ENCODE assay signal across 9 mouse cellular contexts in genomic region chr7:80828146-80828860, GRCm38 (mm10). TPM values are rescaled to one million over a fixed set of nuclear protein-coding genes. Genes with fewer than 3 reads are reported as not detected.
DNase-seq lines count a peak whose midpoint lies in the region; ATAC-seq and TF ChIP-seq lines count a peak whose summit lies in the region.
"Had no signal": no experiment of that assay in that cellular context is flagged by ENCODE, and none has a peak within 500 bp of the region (broad histone marks: within the 10 kb centered on the region; RNA-seq: fewer than 3 reads in every experiment).

No protein-coding gene starts in this region.

- H3K9me3 ChIP-seq in kidney, embryonic 15.5 days (replicated peaks), result no peaks in the 10 kb centered on the region
- H3K9me3 ChIP-seq in G1E (replicated peaks), result no peaks in the 10 kb centered on the region
- H3K9me3 ChIP-seq in heart, embryonic 12.5 days (replicated peaks), result no peaks in the 10 kb centered on the region
- no peaks in the 10 kb centered on the region for H3K9me3 ChIP-seq in midbrain, embryonic 13.5 days
- no peaks in the 10 kb centered on the region for H3K9me3 ChIP-seq in liver, embryonic 12.5 days (replicated peaks)
- H3K9me3 ChIP-seq: limb, embryonic 12.5 days had no signal

- no peak overlapping the region for H3K9ac ChIP-seq in kidney, embryonic 15.5 days
- no peak overlapping the region for H3K9ac ChIP-seq in heart, embryonic 12.5 days
- no peak overlapping the region for H3K9ac ChIP-seq in midbrain, embryonic 13.5 days (replicated peaks)
- H3K9ac ChIP-seq in liver, embryonic 12.5 days, result no peak overlapping the region
- H3K9ac ChIP-seq: limb, embryonic 12.5 days had no signal

- no peak overlapping the region for H3K4me3 ChIP-seq in kidney, adult 2 months (ENCODE audit: insufficient read depth, low read depth, low read length)
- H3K4me3 ChIP-seq in kidney, embryonic 15.5 days (replicated peaks), result no peak overlapping the region
- no peak overlapping the region for H3K4me3 ChIP-seq in G1E (ENCODE audit: low read depth, low read length)
- H3K4me3 ChIP-seq in heart, embryonic 12.5 days, result no peak overlapping the region
- no peak overlapping the region for H3K4me3 ChIP-seq in midbrain, embryonic 13.5 days (replicated peaks)
- no peak overlapping the region for H3K4me3 ChIP-seq in liver, embryonic 12.5 days
- H3K4me3 ChIP-seq: limb, embryonic 12.5 days had no signal

- H3K27ac ChIP-seq in kidney, adult 2 months (ENCODE audit: insufficient read depth, low read depth, low read length), result no peak overlapping the region
- no peak overlapping the region for H3K27ac ChIP-seq in kidney, embryonic 15.5 days
- H3K27ac ChIP-seq in heart, embryonic 12.5 days (ENCODE audit: poor library complexity, severe bottlenecking), result no peak overlapping the region
- no peak overlapping the region for H3K27ac ChIP-seq in midbrain, embryonic 13.5 days
- no peak overlapping the region for H3K27ac ChIP-seq in liver, embryonic 12.5 days
- H3K27ac ChIP-seq: limb, embryonic 12.5 days had no signal

- H3K36me3 ChIP-seq in kidney, adult 2 months (ENCODE audit: control insufficient read depth, insufficient read depth, low read length), result no peaks in the 10 kb centered on the region
- H3K36me3 ChIP-seq in kidney, embryonic 15.5 days, result no peaks in the 10 kb centered on the region
- no peaks in the 10 kb centered on the region for H3K36me3 ChIP-seq in G1E (replicated peaks)
- no peaks in the 10 kb centered on the region for H3K36me3 ChIP-seq in heart, embryonic 12.5 days
- H3K36me3 ChIP-seq in midbrain, embryonic 13.5 days, result no peaks in the 10 kb centered on the region
- no peaks in the 10 kb centered on the region for H3K36me3 ChIP-seq in liver, embryonic 12.5 days
- H3K36me3 ChIP-seq: limb, embryonic 12.5 days had no signal

- H3K4me1 ChIP-seq in kidney, adult 2 months (ENCODE audit: control insufficient read depth, insufficient read depth, low read length), result no peaks in the 10 kb centered on the region
- peaks cover 45% of the 10 kb centered on the region for H3K4me1 ChIP-seq in kidney, embryonic 15.5 days
- peaks cover 38% of the 10 kb centered on the region for H3K4me1 ChIP-seq in G1E (ENCODE audit: insufficient read depth, low read depth, low read length)
- H3K4me1 ChIP-seq in heart, embryonic 12.5 days (replicated peaks), result peaks cover 19% of the 10 kb centered on the region
- 0 out of 2 replicates have a peak, but pooled peaks cover 3% of the 10 kb centered on the region for H3K4me1 ChIP-seq in midbrain, embryonic 13.5 days (replicated peaks)
- peaks cover 23% of the 10 kb centered on the region for H3K4me1 ChIP-seq in liver, embryonic 12.5 days

- DNase-seq in kidney, adult 2 months, result peak; percentile 28
- DNase-seq in G1E (ENCODE audit: low spot score), result peak; percentile 25
- no peak for DNase-seq in ovary, postnatal 36 days (ENCODE audit: low spot score)

- no peak for ATAC-seq in kidney, embryonic 15.5 days (replicated peaks; ENCODE audit: low FRiP score)
- peak; percentile 25; the same call in 1 of the 2 replicates for ATAC-seq in G1E (ENCODE audit: extremely low read depth, insufficient number of reproducible peaks, low FRiP score, poor library complexity, severe bottlenecking)
- peak; percentile 9; the same call in 1 of the 2 replicates for ATAC-seq in heart, embryonic 12.5 days (ENCODE audit: insufficient number of reproducible peaks, low FRiP score)
- ATAC-seq in neutrophil, adult 5-6 weeks (ENCODE audit: extremely low read depth, insufficient number of reproducible peaks, low FRiP score, poor library complexity, severe bottlenecking), result peak; percentile 58
- ATAC-seq in midbrain, embryonic 13.5 days, result no peak
- ATAC-seq in liver, embryonic 12.5 days, result no peak

- H3K4me2 ChIP-seq in kidney, embryonic 15.5 days, result no peak overlapping the region
- no peak overlapping the region for H3K4me2 ChIP-seq in heart, embryonic 12.5 days
- H3K4me2 ChIP-seq in midbrain, embryonic 13.5 days (replicated peaks), result no peak overlapping the region
- H3K4me2 ChIP-seq in liver, embryonic 12.5 days, result no peak overlapping the region
- H3K4me2 ChIP-seq: limb, embryonic 12.5 days had no signal

- no peaks in the 10 kb centered on the region for H3K27me3 ChIP-seq in kidney, adult 2 months (replicated peaks; ENCODE audit: control insufficient read depth, insufficient read depth, low read length)
- no peaks in the 10 kb centered on the region for H3K27me3 ChIP-seq in kidney, embryonic 15.5 days
- peaks cover 4% of the 10 kb centered on the region for H3K27me3 ChIP-seq in G1E (ENCODE audit: insufficient read depth, low read length)
- H3K27me3 ChIP-seq in heart, embryonic 12.5 days (replicated peaks), result no peaks in the 10 kb centered on the region
- H3K27me3 ChIP-seq in midbrain, embryonic 13.5 days, result no peaks in the 10 kb centered on the region
- H3K27me3 ChIP-seq in liver, embryonic 12.5 days (replicated peaks), result no peaks in the 10 kb centered on the region
- H3K27me3 ChIP-seq: limb, embryonic 12.5 days had no signal

- TF ChIP-seq CTCF in kidney, adult 2 months (conservative IDR thresholded peaks at IDR 0.05; ENCODE audit: insufficient read depth, insufficient read length, low read depth, low read length), result no peak
- TF ChIP-seq CTCF in G1E (IDR thresholded peaks at IDR 0.05; ENCODE audit: low read depth, low read length), result no peak

- TF ChIP-seq POLR2A in kidney, adult 2 months (IDR thresholded peaks at IDR 0.05; ENCODE audit: low read depth, low read length), result no peak

- 73% methylated on average over 18 of the region's 18 CpGs for WGBS in kidney, adult 2 months
- WGBS in kidney, embryonic 15.5 days, result 75% methylated on average over 18 of the region's 18 CpGs
- 67% methylated on average over 18 of the region's 18 CpGs for WGBS in heart, embryonic 12.5 days
- WGBS in midbrain, embryonic 13.5 days, result 80% methylated on average over 18 of the region's 18 CpGs
- 61% methylated on average over 18 of the region's 18 CpGs for WGBS in liver, embryonic 12.5 days (ENCODE audit: insufficient replicate concordance)

RNA-seq across cellular contexts. Expression of gene Iqgap1, which starts 2.5 kb away (rescaled TPM):
- polyA plus RNA-seq in kidney, adult 2 months (2012; rRNA removed), result 38.1 and 42.0 TPM in 2 replicates
- polyA plus RNA-seq in kidney, embryonic 15.5 days (2015; fragmentation: Nextera tagmentation; extraction: Ambion mirVana), result 95.2 and 95.3 TPM in 2 replicates
- total RNA-seq in G1E (2014; fragmentation: Nextera tagmentation) (165 and 179 TPM in 2 replicates), G1E (2017) (153 and 174 TPM in 2 replicates)
- 16.3 and 22.0 TPM in 2 replicates for polyA plus RNA-seq in G1E (2012)
- polyA plus RNA-seq in heart, embryonic 12.5 days (2016; fragmentation: Nextera tagmentation; extraction: Ambion mirVana), result 41.3 and 42.0 TPM in 2 replicates
- total RNA-seq in neutrophil, adult 5-6 weeks (2017), result 756 and 768 TPM in 2 replicates
- polyA plus RNA-seq in midbrain, embryonic 13.5 days (2015; fragmentation: Nextera tagmentation; extraction: Ambion mirVana), result 19.9 and 21.7 TPM in 2 replicates
- polyA plus RNA-seq in liver, embryonic 12.5 days (2016; fragmentation: Nextera tagmentation; extraction: Ambion mirVana), result 19.4 and 19.9 TPM in 2 replicates

RNA-seq across cellular contexts. Expression of gene Zscan2, which starts 32.4 kb away (rescaled TPM):
- 5.2 and 5.4 TPM in 2 replicates for polyA plus RNA-seq in kidney, adult 2 months (2012; rRNA removed)
- 2.8 and 2.9 TPM in 2 replicates for polyA plus RNA-seq in kidney, embryonic 15.5 days (2015; fragmentation: Nextera tagmentation; extraction: Ambion mirVana)
- total RNA-seq in G1E (2014; fragmentation: Nextera tagmentation) (4.6 and 5.3 TPM in 2 replicates), G1E (2017) (1.7 and 1.8 TPM in 2 replicates)
- polyA plus RNA-seq in G1E (2012), result 4.4 and 4.7 TPM in 2 replicates
- 2.0 and 2.4 TPM in 2 replicates for polyA plus RNA-seq in heart, embryonic 12.5 days (2016; fragmentation: Nextera tagmentation; extraction: Ambion mirVana)
- 10.8 TPM in 2 replicates for total RNA-seq in neutrophil, adult 5-6 weeks (2017)
- polyA plus RNA-seq in midbrain, embryonic 13.5 days (2015; fragmentation: Nextera tagmentation; extraction: Ambion mirVana), result 6.1 and 6.6 TPM in 2 replicates
- polyA plus RNA-seq in liver, embryonic 12.5 days (2016; fragmentation: Nextera tagmentation; extraction: Ambion mirVana), result 0.23 and 0.58 TPM in 2 replicates

Comparison
In these comparisons a context has a peak if more than half of its experiments do, and no peak if none do; other contexts are left out.
1. ATAC-seq: peak in G1E (single experiment), heart, embryonic 12.5 days (single experiment) and neutrophil, adult 5-6 weeks (single experiment); none in kidney, embryonic 15.5 days (single experiment), midbrain, embryonic 13.5 days (single experiment) and liver, embryonic 12.5 days (single experiment).